Mouse (Mus musculus) hindbrain, postnatal 0 days (tissue): ENCODE measurements around the gene Samm50. TPM values are rescaled to one million over a fixed set of nuclear protein-coding genes. Genes with fewer than 3 reads are reported as not detected.

Experiments
- ATAC-seq: fragments of 200-750 bp; cut with Nextera tagmentation; 2 replicates; pipeline ENCODE4 v1.8.0; 2017; ENCODE audit warnings: mild to moderate bottlenecking, moderate TSS enrichment, moderate library complexity
- DNase-seq: peaks from one replicate; pipeline ENCODE4 v3.0.0-alpha.2; 2015; ENCODE audit warnings: low spot score
- H3K27ac ChIP-seq: fragments of 300-500 bp; sonication (generic); 2 replicates; pipeline ENCODE4 v1.5.1; 2014; ENCODE audit warnings: mild to moderate bottlenecking
- H3K27me3 ChIP-seq: fragments of 300-500 bp; sonication (generic); 2 replicates; pipeline ENCODE4 v1.6.1; 2014; ENCODE audit warnings: low read length, mixed read lengths; ENCODE audit not compliant: insufficient read depth
- H3K36me3 ChIP-seq: fragments of 300-500 bp; sonication (generic); 2 replicates; pipeline ENCODE4 v1.6.1; 2014; ENCODE audit warnings: low read length, mixed read lengths; ENCODE audit not compliant: insufficient read depth
- H3K4me1 ChIP-seq: fragments of 300-500 bp; sonication (generic); 2 replicates; pipeline ENCODE4 v1.6.1; 2014; ENCODE audit warnings: antibody characterized with exemption, low read length, mixed read lengths; ENCODE audit not compliant: insufficient read depth
- H3K4me2 ChIP-seq: fragments of 300-500 bp; sonication (generic); 2 replicates; pipeline ENCODE4 v1.6.1; 2014; ENCODE audit warnings: low read depth, mild to moderate bottlenecking, low read length, moderate library complexity, mixed read lengths
- H3K4me3 ChIP-seq: fragments of 300-500 bp; sonication (generic); 2 replicates; pipeline ENCODE4 v1.5.1; 2014; ENCODE audit warnings: low read length
- H3K9ac ChIP-seq: fragments of 300-500 bp; sonication (generic); replicated peaks from 2 replicates; pipeline ENCODE4 v1.6.1; 2014; ENCODE audit warnings: mild to moderate bottlenecking, low read length, moderate library complexity, mixed read lengths
- H3K9me3 ChIP-seq: fragments of 300-500 bp; sonication (generic); 2 replicates; pipeline ENCODE4 v1.6.1; 2016; ENCODE audit warnings: low read length, mixed read lengths
- CTCF ChIP-seq: IDR thresholded peaks from 2 replicates; pipeline ENCODE4 v1.5.1; 2016; ENCODE audit warnings: antibody characterized with exemption, control low read depth, low read depth
- WGBS: fragments of 180-500 bp; shearing (Covaris S2); extraction: QIAGEN DNeasy Blood & Tissue Kit; methylation state at CpG from one replicate; pipeline ENCODE4 v1.1.7; 2014; 5-methylcytosine and 5-hydroxymethylcytosine counted together
- polyA plus RNA-seq: library from polyadenylated mRNA; unstranded; fragments of >200 nt; fragmentation: Nextera tagmentation; extraction: Ambion mirVana; gene quantifications from 2 replicates; pipeline ENCODE4 v1.2.1, GENCODE M21; 2015
- total RNA-seq: library from RNA; depleted of rRNA; stranded (reverse); fragments of >200 nt; gene quantifications from 2 replicates; pipeline ENCODE4 v1.2.3, GENCODE M21; 2014

Samm50 gene
- total and polyA plus RNA-seq, 2 experiments from 2014 or later, result 28.0 to 92.3 TPM

- Histone ChIP-seq H3K36me3 (no peaks in the 10 kb centered on the region), H3K4me2 (peak overlapping the region; percentile 95), H3K4me1 (peaks cover 14% of the 10 kb centered on the region), H3K4me3 (peak overlapping the region; percentile 62), H3K9me3 (no peaks in the 10 kb centered on the region), H3K9ac (peak overlapping the region; percentile 76), H3K27me3 (no peaks in the 10 kb centered on the region), H3K27ac (peak overlapping the region; percentile 89)
- peak; percentile 16; the same call in 1 of the 2 replicates for TF ChIP-seq CTCF
- WGBS, result 1% methylated on average over 28 of the region's 28 CpGs
- DNase-seq, result peak; percentile 92
- ATAC-seq, result peak; percentile 62
Observed at GRCm38 (mm10) chr15:84168170-84169161, 23.6 kb upstream of the Samm50 start.

GRCm38 (mm10) chr15:84169511-84169910 is 22.5 kb upstream of the Samm50 start:
- DNase-seq (no peak), ATAC-seq (no peak)
- WGBS, result 76% methylated on average over 1 of the region's 1 CpGs
- Histone ChIP-seq H3K36me3 (no peaks in the 10 kb centered on the region), H3K9ac (no peak overlapping the region), H3K27ac (no peak overlapping the region), H3K4me3 (no peak overlapping the region), H3K27me3 (no peaks in the 10 kb centered on the region), H3K4me1 (peaks cover 14% of the 10 kb centered on the region), H3K9me3 (no peaks in the 10 kb centered on the region), H3K4me2 (peak overlapping the region; percentile 95)
- no peak for TF ChIP-seq CTCF

GRCm38 (mm10) chr15:84171166-84171565 is 20.9 kb upstream of the Samm50 start:
- Histone ChIP-seq H3K4me1 (peaks cover 14% of the 10 kb centered on the region), H3K27me3 (no peaks in the 10 kb centered on the region), H3K4me3 (no peak overlapping the region), H3K36me3 (0 out of 2 replicates have a peak, but pooled peaks cover 7% of the 10 kb centered on the region), H3K27ac (no peak overlapping the region), H3K9me3 (no peaks in the 10 kb centered on the region), H3K4me2 (no peak overlapping the region), H3K9ac (no peak overlapping the region)
- WGBS, result 74% methylated on average over 7 of the region's 7 CpGs
- ATAC-seq (no peak), DNase-seq (no peak)
- no peak for TF ChIP-seq CTCF

GRCm38 (mm10) chr15:84178733-84179132 is 13.3 kb upstream of the Samm50 start:
- Histone ChIP-seq H3K4me2 (no peak overlapping the region), H3K4me1 (no peaks in the 10 kb centered on the region), H3K36me3 (peaks cover 13% of the 10 kb centered on the region; the same call in 1 of the 2 replicates), H3K27me3 (no peaks in the 10 kb centered on the region), H3K4me3 (no peak overlapping the region), H3K9ac (no peak overlapping the region), H3K27ac (no peak overlapping the region), H3K9me3 (no peaks in the 10 kb centered on the region)
- TF ChIP-seq CTCF, result no peak
- 92% methylated on average over 9 of the region's 9 CpGs for WGBS
- DNase-seq (no peak), ATAC-seq (no peak)

GRCm38 (mm10) chr15:84182000-84182399 is 10.0 kb upstream of the Samm50 start:
- H3K4me2 ChIP-seq, result no peak overlapping the region
- peaks cover 6% of the 10 kb centered on the region; the same call in 1 of the 2 replicates for H3K36me3 ChIP-seq
- no peaks in the 10 kb centered on the region for H3K9me3 ChIP-seq
- H3K9ac ChIP-seq, result no peak overlapping the region
- ATAC-seq (no peak), DNase-seq (no peak)
- no peaks in the 10 kb centered on the region for H3K4me1 ChIP-seq
- H3K27me3 ChIP-seq, result no peaks in the 10 kb centered on the region
- H3K27ac ChIP-seq, result no peak overlapping the region
- 55% methylated on average over 6 of the region's 6 CpGs for WGBS
- no peak overlapping the region for H3K4me3 ChIP-seq
- no peak for TF ChIP-seq CTCF

GRCm38 (mm10) chr15:84183967-84184366 is 8.1 kb upstream of the Samm50 start:
- H3K4me2 ChIP-seq, result no peak overlapping the region

More at GRCm38 (mm10) chr15:84183967-84184366, 8.1 kb upstream of the Samm50 start:
- Histone ChIP-seq H3K9ac (no peak overlapping the region), H3K27ac (no peak overlapping the region), H3K4me1 (no peaks in the 10 kb centered on the region), H3K9me3 (no peaks in the 10 kb centered on the region), H3K4me3 (no peak overlapping the region), H3K27me3 (no peaks in the 10 kb centered on the region), H3K36me3 (peaks cover 6% of the 10 kb centered on the region)
- DNase-seq (no peak), ATAC-seq (0 out of 2 replicates have a peak, but pooled peaks have one; percentile 32)
- TF ChIP-seq CTCF, result no peak
- WGBS, result 38% methylated on average over 1 of the region's 1 CpGs
